Mouse (Mus musculus): ENCODE measurements around the gene Nr4a3.

Gene Nr4a3

DNA sequence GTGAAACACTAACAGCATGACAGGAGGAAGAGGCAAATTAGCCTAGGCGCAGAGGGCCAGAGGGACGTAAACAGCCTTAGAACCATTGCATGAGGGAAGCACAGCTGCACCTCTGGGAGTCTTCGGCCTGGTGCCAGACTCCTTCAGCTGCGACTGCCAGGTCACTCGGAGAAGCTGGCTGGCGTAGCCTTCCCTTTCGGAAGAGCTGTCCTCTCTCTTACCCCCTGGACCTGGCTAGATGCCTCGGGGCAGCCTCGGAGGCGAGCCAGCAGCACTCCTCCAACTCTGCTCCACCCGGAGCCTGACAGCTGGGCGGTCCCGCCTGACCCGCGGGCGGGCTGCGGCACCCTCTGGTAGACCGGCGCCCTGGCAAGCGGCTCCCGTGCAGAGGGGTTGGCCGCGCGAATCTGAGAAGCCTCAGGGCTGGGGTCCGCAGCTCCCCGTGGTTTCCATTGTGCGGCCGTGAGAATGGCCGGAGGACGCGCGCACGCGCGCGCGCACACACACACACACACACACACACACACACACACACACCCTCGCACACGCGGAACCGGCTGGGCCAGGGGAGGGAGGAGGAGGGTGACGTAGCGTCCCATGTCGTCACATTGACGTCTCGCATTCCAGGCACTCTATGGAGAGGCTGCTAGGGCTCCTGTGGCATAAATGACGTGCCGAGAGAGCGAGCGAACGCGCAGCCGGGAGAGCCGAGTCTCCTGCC, at the start of gene Nr4a3:
TSS of gene Nr4a3 (plus strand) at position 663 of the 721 bp plus-strand sequence.
- peak; percentile 88 for DNase-seq (ENCODE audit: low spot score in 2 of 2)

DNA sequence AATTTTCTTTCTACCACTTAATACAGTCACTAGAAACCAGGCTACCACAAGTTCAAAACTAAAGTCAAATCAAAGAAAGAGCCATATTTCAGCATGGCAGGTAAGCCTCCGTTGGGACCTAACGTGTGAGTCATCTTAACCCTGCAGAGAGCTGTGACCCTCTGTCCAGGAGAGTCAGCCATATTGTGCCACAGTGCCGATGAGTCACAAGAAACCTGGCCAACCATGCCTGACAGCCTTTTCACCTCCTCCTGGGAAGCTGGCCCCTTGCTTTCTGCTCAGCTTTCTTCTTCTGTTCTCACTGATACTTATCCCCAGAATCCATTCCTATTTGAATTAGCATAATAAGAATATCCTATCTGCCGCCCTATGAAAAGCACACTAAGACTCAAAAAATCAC, 42.0 kb upstream of the Nr4a3 start:
- DNase-seq (ENCODE audit: low spot score in 2 of 2), result no peak

DNA sequence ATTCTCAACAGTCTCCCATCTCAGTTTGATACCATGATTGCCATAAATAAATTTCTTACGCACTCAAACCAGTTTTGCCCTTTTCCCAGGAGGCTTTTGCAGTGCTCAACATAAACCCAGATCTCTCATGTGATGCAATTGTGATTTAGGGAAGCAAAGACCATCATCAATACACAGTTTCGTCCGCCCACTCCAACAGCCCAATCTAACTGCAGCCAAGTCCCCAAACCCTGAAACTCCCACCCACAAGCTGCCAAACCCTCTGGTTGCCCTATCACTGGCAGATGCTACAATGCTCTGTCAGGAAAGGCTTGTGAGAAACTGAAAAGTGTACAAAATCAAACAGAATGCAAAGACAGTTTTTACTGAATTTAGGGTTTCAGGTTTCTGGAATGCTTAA, 41.5 kb upstream of the Nr4a3 start:
- DNase-seq (ENCODE audit: low spot score in 2 of 2), result no peak

DNA sequence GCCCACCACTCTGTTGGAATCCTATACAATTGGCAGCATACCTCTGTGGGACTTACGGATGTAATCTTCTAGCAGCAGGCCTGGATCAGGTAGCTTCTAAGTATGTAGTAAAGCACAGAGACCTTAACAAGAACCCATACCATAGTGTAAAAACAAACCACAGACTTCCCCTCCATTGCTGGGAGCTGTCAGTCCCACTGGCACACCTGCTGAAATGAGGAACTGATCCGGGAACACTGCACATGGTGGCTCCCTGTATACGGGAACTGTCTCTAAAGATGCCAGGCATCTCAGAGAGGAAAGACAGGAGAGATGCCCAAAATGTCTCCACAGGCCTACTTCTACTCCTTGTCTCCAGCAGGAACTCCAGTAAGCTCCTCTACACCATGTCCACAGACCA, 38.6 kb upstream of the Nr4a3 start:
- DNase-seq (ENCODE audit: low spot score in 2 of 2), result no peak

DNA sequence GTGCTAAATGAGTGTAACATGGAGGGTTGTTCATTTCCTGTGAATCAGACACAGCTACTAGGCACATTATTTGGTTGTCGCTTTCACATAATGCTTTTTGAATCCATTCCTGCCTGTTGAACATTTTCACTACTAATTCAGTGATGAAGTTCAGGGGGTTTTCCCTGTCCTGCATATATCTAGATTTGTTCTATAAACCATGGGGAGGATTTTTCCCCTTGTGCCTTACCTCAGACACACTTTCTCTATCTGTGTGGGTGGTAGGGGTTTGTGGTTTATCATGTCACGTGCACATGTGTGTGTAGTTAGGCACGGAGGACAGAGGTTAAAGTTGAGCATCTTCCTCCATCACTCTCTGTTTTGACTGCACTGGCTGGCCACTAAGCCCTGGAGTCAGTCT, 32.7 kb upstream of the Nr4a3 start:
- DNase-seq (ENCODE audit: low spot score in 2 of 2), result peak; percentile 43 to 51

DNA sequence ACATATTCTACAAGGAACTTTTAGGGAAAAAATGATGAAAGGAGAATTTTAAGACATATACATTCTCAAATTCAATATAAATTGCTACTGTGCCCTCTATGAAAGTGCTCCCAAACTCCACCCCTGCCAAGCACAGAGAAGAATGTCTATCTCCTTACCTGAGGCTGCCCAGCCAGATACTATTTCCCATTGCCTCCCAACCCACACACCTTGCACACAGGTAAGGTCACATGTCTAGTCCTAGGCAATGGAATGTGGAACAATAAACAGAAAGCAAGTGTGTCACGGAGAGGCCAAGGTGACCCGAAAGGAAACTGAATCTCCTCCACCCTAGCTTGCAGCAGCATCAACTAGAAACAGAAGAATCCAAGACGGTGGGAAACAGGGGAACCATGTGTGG, 22.0 kb upstream of the Nr4a3 start:
- DNase-seq (ENCODE audit: low spot score in 2 of 2), result no peak

DNA sequence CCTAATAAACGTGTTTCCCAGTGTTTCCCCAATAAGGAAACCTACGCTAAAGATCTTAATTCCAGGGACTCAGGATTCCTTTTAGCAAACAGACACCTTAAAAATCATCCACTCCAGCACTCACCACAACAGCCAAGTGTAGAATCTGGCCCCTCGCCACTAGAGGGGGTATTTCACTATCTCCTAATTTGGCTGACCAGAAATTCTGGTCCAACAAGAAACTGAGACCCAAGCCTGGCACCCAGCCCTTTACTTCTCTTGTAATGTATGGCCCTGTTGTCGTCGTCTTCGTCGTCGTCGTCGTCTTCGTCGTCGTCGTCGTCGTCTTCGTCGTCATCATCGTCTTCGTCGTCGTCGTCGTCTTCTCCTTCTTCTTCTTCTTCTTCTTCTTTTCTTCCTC, 15.3 kb upstream of the Nr4a3 start:
- peak; percentile 55 to 69 for DNase-seq (ENCODE audit: low spot score in 2 of 2)

DNA sequence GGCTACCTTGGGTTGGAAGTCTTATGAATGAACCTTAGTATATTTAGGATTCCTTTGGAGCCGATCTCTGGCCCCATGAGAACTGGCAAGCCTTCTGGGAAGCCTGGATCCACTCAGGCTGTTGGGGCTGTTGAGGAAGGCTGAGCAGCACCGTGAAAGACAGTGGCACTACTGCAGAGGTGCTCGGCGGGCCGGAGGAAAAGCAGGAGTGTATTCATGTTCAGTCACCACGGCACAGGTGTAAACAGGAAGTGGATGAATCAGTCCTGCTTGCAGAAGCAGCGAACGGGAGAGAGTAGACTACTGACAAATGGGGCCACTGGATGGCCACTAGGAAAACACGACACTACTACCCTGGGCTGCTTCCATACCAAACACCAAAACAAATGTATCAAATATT, 10.7 kb upstream of the Nr4a3 start:
- DNase-seq (ENCODE audit: low spot score in 2 of 2), result no peak

DNA sequence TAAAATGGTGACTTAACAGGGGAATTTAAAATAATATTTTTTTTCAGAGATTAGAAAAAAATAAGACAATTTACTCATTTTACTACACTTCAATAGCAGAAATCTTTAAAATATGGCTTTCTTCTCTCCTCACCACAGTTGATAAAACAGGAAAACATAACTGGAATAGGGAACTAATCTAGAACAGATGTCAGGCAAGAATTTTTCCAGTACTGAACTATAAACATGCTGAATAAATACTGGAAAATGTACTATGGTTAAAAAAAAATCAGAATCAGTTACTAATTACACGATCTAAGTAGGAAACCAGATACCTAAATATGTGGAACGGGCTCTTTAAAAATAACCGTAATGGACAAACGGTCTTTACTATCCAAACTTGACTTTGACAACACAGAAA, 7.3 kb upstream of the Nr4a3 start:
- no peak for DNase-seq (ENCODE audit: low spot score in 2 of 2)

DNA sequence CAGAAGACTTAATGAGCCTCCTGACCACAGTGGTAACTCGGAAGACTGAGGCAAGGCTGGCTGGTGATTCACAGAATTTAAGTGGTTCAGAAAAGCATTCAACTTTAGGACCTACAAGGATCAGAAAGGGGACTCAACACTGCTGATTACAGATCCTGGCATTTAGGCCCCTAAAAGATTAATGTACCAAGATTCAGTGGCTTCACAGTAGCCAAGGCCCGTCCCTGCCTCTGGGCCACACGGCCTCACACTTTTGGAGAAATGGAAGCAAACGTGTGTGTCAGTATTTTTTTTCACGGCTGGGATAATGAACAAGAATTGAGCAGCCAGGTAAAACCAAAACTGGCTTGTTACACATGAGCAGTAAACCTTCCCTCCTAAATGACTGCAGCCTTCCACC, 6.1 kb upstream of the Nr4a3 start:
- no peak for DNase-seq (ENCODE audit: low spot score in 2 of 2)

DNA sequence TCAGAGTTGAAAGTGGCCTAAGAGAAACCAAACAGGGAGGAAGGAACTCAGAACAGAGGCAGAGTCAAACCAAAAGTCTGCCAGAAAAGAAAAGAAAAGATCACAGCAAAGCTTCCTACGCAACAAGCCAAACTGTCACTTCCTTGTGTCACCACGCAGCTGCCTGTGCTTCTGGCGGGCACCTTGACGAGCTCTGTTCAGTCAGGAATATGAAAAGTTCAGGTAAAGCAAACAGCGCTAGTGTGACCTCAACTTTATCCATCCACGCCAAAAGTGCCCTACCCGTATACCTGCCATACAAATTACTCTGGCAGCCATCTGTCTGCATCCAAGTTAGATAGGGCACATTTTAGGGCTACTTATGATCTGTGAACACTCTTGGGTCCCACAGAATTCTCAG, 5.2 kb upstream of the Nr4a3 start:
- peak in 1 of 2 experiments; percentile 41 for DNase-seq (ENCODE audit: low spot score in 2 of 2)

DNA sequence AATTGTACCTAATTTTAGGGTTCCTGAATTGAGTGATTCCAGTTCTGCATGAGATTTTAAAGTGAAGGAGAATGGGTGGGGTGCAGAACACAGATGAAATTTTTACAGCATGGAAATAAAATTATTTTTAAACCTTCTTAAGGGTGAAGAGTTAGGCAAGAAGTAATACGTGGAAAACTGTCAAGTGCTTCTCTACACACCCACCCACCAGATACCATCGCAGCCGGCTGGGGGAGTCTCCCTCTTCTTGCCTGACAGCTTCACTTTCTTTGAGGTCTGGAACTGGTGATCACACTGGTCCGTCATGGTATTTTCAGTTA, 2.5 kb upstream of the Nr4a3 start:
- no peak for DNase-seq (ENCODE audit: low spot score in 2 of 2)

DNA sequence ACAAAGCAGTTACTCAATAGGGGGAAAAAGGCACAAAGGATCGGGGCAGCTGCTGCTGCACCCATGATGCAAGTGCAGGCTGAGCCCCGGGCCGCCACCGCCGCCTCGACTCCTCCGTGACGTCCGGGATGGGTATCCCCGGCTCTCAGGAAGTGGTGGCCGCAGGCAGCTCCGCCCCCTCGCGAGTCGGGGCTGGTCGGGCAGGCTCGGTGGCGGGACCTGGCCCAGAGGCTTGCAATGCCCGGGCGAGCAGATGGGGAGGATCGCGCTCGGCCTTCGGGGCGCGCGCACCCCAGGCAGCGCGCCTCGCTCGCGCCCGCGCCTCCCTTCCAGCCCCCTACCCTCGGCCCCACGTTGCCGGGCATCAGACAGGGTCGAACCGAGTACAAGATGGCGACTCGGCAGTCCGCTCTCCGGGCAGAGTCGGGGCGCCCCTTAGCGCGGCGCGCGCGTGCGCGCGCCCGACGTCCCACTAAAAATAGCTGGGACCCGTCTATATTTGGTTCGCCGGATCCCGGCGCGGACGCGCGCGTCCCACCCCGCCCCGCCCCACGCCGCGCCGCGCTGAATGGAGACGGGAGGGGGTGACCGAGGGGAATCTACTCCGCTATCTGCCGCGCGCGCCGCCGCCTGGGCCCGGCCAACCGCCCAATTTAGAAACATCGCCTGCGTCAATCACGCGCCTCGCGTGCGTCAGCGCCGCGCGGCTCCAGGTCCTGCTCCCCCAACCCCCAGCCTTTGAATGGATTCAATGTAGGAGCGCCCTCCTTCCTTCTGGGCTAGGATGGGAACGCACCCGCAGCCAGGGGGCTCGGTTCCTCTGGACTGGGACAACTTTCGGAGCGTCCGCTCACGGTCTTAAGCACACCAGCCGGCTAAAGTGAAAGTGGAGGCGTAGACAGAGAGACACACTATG, 1.9 kb upstream of the Nr4a3 start:
- peak; percentile 97 to 99 for DNase-seq (ENCODE audit: low spot score in 2 of 2)

DNA sequence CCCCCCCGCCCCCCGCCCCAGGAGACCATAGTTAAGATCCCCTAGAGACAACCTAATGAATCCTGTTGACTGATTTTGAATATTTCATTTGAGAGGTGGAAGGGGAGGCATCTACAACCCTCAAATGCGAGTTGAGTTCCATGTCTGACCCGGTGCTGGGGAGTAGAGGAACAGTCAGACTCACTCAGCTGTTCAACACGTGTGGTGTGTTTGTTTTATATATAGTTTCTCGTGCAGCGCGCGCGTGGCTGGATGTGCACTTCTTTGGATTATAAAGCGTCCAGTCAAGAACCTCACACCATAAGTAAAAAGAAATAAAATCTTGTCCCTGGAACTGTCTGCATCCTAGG, 837 bp upstream of the Nr4a3 start:
- peak in 1 of 2 experiments; percentile 65 for DNase-seq (ENCODE audit: low spot score in 2 of 2)

DNA sequence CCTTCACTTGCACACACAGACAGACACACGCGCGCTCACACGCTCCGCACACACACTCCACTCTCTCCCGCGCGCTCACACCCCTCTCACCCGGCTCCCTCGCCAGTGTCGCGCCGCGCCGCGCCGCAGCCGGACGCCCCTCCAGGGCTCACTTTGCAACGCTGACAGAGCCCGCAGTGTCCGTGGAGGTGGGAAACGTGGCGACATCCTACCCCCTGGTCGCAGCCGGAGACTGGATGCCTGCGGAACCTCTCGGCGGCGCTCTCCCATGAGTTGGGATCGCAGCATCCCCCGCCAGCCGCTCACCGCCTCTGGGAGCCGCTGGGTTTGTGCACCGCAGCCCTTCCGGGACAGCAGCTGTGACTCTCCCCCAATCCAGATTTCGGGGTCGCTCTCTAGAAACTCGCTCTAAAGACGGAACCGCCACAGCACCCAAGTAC, 348 bp downstream of the Nr4a3 start:
- no peak for DNase-seq (ENCODE audit: low spot score in 2 of 2)

DNA sequence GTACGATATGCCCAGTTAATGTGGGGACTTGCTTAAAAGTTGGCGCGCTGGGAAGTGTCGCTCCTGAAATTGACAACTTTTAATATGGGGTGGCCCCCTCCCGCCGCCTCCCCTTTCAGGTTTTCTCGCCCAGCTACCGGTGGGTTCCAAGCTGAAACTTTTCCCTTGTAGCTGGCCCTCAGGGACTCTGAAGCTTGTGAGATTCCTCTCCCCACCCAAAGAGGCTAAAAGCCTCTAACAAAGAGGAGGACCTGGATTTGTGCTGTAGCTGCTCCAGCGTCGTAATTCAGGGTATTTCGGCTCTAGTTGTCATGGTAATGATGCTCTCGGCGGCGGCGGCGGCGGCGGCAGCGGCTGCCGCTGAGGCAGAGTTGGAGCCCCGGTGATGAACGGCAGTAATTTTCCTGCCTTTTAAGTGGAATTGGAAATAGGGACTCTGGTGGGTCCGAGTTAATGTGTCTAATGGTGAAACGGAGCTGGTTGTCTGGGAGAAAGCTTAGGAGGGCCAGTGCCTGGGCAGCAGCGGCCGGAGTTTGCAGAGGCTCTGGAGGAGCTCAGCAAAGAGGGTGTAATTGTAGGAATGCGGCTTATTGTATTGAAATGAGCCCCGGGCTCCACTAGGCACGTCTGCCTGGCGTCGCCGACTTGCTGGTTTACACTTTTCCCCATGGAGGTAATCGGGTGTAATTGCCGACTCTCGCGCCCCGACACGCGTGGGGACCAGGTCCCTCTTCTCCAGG, 938 bp downstream of the Nr4a3 start:
- peak; percentile 37 to 38 for DNase-seq (ENCODE audit: low spot score in 2 of 2)

DNA sequence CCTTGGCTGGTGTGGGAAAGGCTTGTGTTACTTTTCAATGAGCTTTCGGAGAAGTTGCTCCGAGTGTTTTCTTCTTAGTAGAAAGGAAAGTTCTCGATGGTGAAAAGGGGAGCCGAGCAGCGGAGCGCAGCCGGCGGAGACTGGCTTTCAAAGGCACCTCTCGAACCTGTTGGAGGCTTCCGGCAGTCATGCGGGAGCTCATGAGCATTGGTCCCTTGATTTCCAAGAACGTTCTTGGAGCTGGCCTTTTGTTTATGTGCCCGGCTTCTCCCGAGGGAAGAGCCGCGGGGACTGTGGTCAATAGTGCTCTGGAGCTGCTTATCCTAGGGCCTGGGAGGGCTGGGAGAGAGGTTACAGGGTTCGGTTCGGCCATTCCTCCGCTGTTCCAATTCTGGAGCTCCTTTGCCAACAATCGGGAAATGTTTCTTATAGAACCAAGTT, 1.5 kb downstream of the Nr4a3 start:
- DNase-seq (ENCODE audit: low spot score in 2 of 2), result no peak

DNA sequence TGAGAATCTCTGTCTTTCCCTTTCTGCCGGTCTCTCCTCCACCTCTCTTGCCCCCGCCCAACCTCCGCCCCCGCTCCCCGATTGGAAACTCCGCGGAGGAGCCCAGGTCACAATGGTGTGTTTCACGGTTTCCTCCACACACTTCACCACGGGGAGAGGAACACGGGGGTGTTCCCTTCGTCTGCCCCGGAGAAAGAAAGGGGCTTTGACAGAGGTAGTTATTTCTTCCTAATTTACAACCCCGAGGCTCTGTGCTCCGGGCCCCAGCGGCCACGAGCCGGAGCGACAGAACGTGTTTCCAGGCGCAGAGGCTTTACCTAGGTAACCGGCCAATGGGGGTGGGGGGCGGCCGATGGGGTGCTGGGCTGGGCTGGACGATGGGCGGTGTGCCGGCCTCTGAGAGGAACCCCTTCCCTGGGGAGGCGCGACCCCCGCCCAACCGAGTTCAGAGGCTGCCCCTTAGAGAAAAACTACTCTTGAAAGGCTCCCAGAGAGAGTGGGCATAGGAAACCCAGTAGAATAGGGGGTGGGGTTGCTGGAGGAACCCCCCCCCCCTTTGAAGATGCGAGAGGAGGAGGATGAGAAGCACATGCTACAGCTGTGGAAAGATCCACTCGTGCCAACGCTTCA, 2.3 kb downstream of the Nr4a3 start:
- DNase-seq (ENCODE audit: low spot score in 2 of 2), result peak; percentile 58 to 61

DNA sequence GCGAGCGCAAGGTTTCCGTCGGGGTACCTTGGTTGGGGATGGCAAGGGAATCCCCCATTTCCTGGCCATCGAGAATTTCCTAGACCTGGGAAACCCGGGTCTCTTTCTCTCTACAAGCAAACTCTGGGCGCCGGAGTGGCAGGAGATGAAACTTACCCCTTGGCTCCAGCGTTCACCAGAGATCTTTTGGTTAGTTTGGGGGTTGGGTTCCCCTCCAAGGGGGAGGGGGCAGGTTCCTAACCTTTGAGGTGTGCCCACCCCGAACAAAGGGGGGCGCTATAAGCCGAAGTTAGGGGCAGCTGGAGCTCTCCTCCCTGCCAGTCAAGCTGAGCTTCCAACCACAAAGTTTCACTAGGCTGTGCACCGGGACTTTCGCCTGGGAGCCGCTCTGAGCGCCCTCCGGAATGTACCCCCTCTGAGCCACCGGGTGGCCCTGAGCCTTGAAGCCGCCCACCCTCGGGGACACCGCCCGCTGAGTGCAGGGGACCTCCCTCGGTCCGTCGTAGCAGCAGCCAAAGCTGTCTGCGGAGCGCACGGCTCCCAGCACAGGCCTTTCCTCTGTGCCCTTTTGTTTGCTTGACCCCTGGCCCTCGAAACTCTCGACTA, 2.9 kb downstream of the Nr4a3 start:
- peak; percentile 37 to 48 for DNase-seq (ENCODE audit: low spot score in 2 of 2)

DNA sequence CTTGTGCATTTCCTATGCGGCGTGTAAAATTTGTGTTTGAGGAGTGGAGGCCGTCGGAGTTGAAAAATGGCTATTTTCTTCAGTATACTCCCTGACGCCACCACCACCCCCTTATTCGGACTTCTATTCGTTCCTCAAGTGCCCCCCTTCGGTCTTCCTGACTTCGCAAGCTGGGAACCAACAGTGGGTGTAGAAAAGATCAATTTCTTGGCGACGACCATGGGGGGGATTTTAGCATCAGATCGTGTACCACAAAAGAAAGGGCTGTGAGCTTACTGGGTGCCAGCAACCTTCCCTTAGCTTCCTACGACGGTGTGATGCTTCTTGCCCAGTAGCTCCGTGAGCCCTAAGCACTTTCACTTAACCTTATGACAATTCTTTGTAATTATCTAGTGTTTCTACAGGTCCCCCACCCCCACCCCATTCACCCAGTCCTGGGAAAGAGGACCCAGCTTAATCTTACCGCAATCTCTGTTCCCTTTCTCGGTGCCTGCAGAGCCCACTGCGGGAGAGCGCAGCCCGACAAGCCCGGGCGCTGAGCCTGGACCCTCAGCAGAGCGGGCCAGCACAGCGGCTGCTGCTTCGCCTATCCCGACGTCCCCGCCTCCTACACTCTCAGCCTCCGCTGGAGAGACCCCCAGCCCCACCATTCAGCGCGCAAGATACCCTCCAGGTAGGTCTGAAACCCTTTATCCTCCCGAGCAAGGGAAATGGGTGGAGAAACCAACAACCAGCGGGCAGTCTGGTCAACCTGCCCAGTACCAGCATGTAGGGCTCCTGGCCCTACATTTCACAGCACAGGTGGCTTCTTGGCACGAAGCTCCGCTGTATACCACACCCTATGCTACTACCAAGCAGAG, 3.7 kb downstream of the Nr4a3 start:
- no peak for DNase-seq (ENCODE audit: low spot score in 2 of 2)

DNA sequence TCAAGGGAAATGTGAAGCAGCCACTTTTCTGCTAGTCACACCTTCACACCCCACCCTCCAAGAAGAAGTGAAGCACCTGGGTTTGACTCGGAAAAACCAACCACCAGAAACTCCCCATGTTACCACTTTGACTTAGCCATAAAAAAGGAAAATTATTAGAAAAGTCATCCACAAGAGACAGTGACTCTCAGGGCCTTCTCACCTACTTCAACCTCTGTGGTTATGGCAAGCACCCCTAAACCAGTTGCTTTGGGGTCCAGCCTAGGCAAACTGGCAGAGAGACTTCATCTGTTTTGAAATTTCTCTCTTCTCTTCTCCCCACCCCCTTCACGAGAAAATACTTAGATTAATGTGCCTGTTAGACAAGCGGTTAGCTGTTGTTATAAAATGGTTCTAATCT, 5.1 kb downstream of the Nr4a3 start:
- DNase-seq (ENCODE audit: low spot score in 2 of 2), result no peak
